Mouse (Mus musculus): ENCODE measurements around the gene Utp11. TPM values are rescaled to one million over a fixed set of nuclear protein-coding genes. Genes with fewer than 3 reads are reported as not detected.

Gene Utp11
- polyA plus RNA-seq, 1 experiment from 2014 or later, result 37.4 TPM

DNA sequence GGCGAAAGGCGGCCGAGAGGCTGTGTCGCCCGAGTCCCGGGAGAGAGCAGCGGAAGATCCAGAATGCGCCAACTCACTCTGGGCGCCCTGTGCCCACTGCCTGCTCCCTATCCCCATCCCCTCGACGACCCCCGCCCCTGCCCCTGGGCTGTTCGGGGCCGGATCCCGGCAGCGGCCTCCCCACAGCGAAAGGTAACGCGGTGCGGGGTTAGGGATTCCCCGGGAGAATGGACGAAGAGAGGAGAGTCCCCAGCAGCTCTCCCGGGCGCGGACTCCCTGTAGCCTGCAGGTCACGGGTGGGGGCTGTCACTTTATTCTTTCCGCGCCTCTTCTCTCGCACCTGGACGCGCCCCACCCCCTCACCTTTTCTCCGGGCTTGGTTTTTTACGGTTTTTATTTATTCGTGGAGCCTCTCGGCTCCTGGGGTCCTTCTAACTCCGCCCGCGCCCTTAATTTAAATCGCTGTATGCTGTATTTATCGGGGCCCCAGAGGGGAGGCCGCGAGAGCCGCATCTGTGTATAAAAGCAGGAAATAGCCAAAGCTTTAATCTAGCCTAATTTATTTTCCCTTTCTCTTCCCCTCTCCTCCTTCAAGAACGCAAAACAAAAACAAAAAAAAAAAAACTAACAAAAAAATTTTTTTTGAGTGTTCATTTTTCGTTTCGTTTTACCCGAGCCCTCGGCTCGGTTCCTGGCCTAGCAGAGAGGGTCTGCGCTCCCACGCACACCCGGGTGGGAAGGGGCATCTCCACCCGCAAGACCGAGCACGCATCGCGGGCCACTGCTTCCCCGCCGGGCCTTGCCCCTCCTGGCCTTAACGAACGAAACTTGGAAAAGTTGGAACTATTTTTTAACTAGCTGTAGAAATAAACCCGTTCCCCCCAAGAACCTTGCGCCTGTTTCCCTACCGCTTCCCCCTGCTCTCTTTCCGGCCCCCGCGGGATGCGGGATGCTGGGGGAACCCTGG lies 33.9 kb downstream of the Utp11 start:
- TF ChIP-seq EP300 (IDR thresholded peaks at IDR 0.05) (no peak), CTCF (IDR thresholded peaks at IDR 0.05) (no peak)
- Histone ChIP-seq H3K27ac (ENCODE audit: low read length) (no peak overlapping the region), H3K36me3 (ENCODE audit: insufficient read depth, low read length) (no peaks in the 10 kb centered on the region), H3K4me2 (replicated peaks; ENCODE audit: low read depth, low read length) (peak overlapping the region; percentile 14; the same call in 1 of the 2 replicates), H3K27me3 (replicated peaks; ENCODE audit: insufficient read depth, low read length) (peaks cover 86% of the 10 kb centered on the region), H3K4me1 (ENCODE audit: insufficient read depth, low read depth, low read length) (peaks cover 4% of the 10 kb centered on the region; the same call in 1 of the 2 replicates), H3K9me3 (ENCODE audit: low read length) (no peaks in the 10 kb centered on the region), H3K4me3 (ENCODE audit: low read depth, low read length) (peak overlapping the region; percentile 16; the same call in 1 of the 2 replicates), H3K9ac (replicated peaks; ENCODE audit: low read depth) (no peak overlapping the region)
- DNase-seq (ENCODE audit: low spot score), result no peak
- no peak for ATAC-seq
- WGBS, result 3% methylated on average over 66 of the region's 68 CpGs

- H3K4me3 ChIP-seq (ENCODE audit: low read depth, low read length), result peak overlapping the region; percentile 59; the same call in 1 of the 2 replicates
- H3K36me3 ChIP-seq (ENCODE audit: insufficient read depth, low read length), result no peaks in the 10 kb centered on the region
- TF ChIP-seq EP300 (IDR thresholded peaks at IDR 0.05) (no peak), CTCF (IDR thresholded peaks at IDR 0.05) (no peak)
- H3K4me2 ChIP-seq (replicated peaks; ENCODE audit: low read depth, low read length), result peak overlapping the region; percentile 96; the same call in 1 of the 2 replicates
- WGBS, result 2% methylated on average over 34 of the region's 39 CpGs
- no peak overlapping the region for H3K27ac ChIP-seq (ENCODE audit: low read length)
- H3K4me1 ChIP-seq (ENCODE audit: insufficient read depth, low read depth, low read length), result peaks cover 4% of the 10 kb centered on the region; the same call in 1 of the 2 replicates
- H3K9ac ChIP-seq (replicated peaks; ENCODE audit: low read depth), result no peak overlapping the region
- no peaks in the 10 kb centered on the region for H3K9me3 ChIP-seq (ENCODE audit: low read length)
- H3K27me3 ChIP-seq (replicated peaks; ENCODE audit: insufficient read depth, low read length), result peaks cover 85% of the 10 kb centered on the region
- DNase-seq (ENCODE audit: low spot score) (no peak), ATAC-seq (no peak)
Observed at GRCm38 (mm10) chr4:124658412-124658851, 35.0 kb downstream of the Utp11 start.

DNA sequence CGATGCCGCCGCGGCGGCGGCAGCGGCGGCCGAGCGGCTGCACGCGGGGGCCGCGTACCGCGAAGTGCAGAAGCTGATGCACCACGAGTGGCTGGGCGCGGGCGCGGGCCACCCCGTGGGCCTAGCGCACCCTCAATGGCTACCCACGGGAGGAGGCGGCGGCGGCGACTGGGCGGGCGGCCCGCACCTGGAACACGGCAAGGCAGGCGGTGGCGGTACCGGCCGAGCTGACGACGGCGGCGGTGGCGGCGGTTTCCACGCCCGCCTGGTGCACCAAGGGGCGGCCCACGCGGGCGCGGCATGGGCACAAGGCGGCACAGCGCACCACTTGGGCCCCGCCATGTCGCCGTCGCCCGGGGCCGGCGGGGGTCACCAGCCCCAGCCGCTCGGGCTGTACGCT lies 35.6 kb downstream of the Utp11 start:
- no peaks in the 10 kb centered on the region for H3K9me3 ChIP-seq (ENCODE audit: low read length)
- H3K27ac ChIP-seq (ENCODE audit: low read length), result no peak overlapping the region
- no peak for DNase-seq (ENCODE audit: low spot score)
- no peaks in the 10 kb centered on the region for H3K36me3 ChIP-seq (ENCODE audit: insufficient read depth, low read length)
- TF ChIP-seq EP300 (IDR thresholded peaks at IDR 0.05) (no peak), CTCF (IDR thresholded peaks at IDR 0.05) (no peak)
- 0% methylated on average over 20 of the region's 61 CpGs for WGBS
- H3K4me1 ChIP-seq (ENCODE audit: insufficient read depth, low read depth, low read length), result peaks cover 4% of the 10 kb centered on the region; the same call in 1 of the 2 replicates
- H3K9ac ChIP-seq (replicated peaks; ENCODE audit: low read depth), result no peak overlapping the region
- peak overlapping the region; percentile 59 for H3K4me3 ChIP-seq (ENCODE audit: low read depth, low read length)
- H3K27me3 ChIP-seq (replicated peaks; ENCODE audit: insufficient read depth, low read length), result peaks cover 79% of the 10 kb centered on the region
- 0 out of 2 replicates have a peak, but pooled peaks have one; percentile 1 for ATAC-seq
- H3K4me2 ChIP-seq (replicated peaks; ENCODE audit: low read depth, low read length), result peak overlapping the region; percentile 96

DNA sequence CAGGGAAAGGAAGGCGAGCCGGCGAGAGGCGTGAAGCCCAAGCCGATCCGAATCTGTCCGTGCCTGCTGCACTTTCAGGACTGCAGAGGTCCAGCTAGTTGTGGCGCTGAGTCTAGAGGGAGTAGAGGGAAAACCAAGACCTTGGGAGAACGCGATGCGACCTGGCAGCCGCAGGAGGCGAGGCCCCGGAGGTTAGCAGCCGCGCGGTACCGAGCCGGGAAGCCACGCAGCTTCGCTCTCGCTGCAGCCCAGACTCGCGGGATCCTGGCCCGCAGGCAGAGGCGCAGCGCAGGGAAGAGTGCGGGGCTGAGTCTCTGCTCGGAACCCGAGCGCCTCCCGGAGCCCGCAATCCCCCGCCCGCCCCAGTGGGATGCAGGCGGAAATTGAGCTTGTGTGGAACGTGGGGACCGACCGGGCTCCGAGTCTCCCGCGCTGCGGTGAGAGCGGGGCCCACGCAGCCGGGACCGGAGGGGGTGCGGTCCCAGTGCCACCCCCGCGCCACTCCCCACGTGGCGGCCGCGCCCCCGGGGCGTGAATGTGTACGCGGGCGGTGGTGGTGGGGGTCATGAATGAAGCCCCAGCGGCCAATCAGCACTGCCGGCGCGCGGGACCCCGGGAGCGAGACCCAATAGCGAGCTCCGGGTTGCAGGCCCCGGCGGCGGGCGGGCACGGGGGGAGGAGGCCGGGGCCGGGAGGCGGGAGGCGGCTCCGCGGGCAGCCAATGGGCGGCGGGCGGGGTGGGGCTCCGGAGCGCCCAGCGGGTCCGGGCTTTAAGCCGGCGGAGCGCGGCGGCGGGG lies 36.3 kb downstream of the Utp11 start:
- no peaks in the 10 kb centered on the region for H3K9me3 ChIP-seq (ENCODE audit: low read length)
- no peaks in the 10 kb centered on the region for H3K36me3 ChIP-seq (ENCODE audit: insufficient read depth, low read length)
- H3K4me1 ChIP-seq (ENCODE audit: insufficient read depth, low read depth, low read length), result peaks cover 4% of the 10 kb centered on the region; the same call in 1 of the 2 replicates
- DNase-seq (ENCODE audit: low spot score) (peak; percentile 70), ATAC-seq (peak; percentile 93)
- TF ChIP-seq EP300 (IDR thresholded peaks at IDR 0.05) (no peak), CTCF (IDR thresholded peaks at IDR 0.05) (no peak)
- under 1% methylated on average over 35 of the region's 92 CpGs for WGBS
- H3K4me2 ChIP-seq (replicated peaks; ENCODE audit: low read depth, low read length), result peak overlapping the region; percentile 96
- peaks cover 74% of the 10 kb centered on the region for H3K27me3 ChIP-seq (replicated peaks; ENCODE audit: insufficient read depth, low read length)
- peak overlapping the region; percentile 59 for H3K4me3 ChIP-seq (ENCODE audit: low read depth, low read length)
- no peak overlapping the region for H3K27ac ChIP-seq (ENCODE audit: low read length)
- no peak overlapping the region for H3K9ac ChIP-seq (replicated peaks; ENCODE audit: low read depth)

- no peaks in the 10 kb centered on the region for H3K36me3 ChIP-seq (ENCODE audit: insufficient read depth, low read length)
- DNase-seq (ENCODE audit: low spot score), result no peak
- peaks cover 4% of the 10 kb centered on the region; the same call in 1 of the 2 replicates for H3K4me1 ChIP-seq (ENCODE audit: insufficient read depth, low read depth, low read length)
- no peak within 1 kb of the TSS for H3K9ac ChIP-seq (replicated peaks; ENCODE audit: low read depth)
- no peak for ATAC-seq
- no peaks in the 10 kb centered on the region for H3K9me3 ChIP-seq (ENCODE audit: low read length)
- H3K27me3 ChIP-seq (replicated peaks; ENCODE audit: insufficient read depth, low read length), result peaks cover 68% of the 10 kb centered on the region
- WGBS, result 2% methylated on average over 15 of the region's 15 CpGs
- no peak for TF ChIP-seq EP300 (IDR thresholded peaks at IDR 0.05)
- peak; percentile 22; the same call in 1 of the 2 replicates for TF ChIP-seq CTCF (IDR thresholded peaks at IDR 0.05)
- H3K4me3 ChIP-seq (ENCODE audit: low read depth, low read length), result peak within 1 kb of the TSS; percentile 59
- peak within 1 kb of the TSS; percentile 96 for H3K4me2 ChIP-seq (replicated peaks; ENCODE audit: low read depth, low read length)
- no peak within 1 kb of the TSS for H3K27ac ChIP-seq (ENCODE audit: low read length)
Observed at GRCm38 (mm10) chr4:124656518-124656853, 36.9 kb downstream of the Utp11 start, which contains the start of gene Pou3f1. Pou3f1 (plus strand) TSS chr4:124656807.

DNA sequence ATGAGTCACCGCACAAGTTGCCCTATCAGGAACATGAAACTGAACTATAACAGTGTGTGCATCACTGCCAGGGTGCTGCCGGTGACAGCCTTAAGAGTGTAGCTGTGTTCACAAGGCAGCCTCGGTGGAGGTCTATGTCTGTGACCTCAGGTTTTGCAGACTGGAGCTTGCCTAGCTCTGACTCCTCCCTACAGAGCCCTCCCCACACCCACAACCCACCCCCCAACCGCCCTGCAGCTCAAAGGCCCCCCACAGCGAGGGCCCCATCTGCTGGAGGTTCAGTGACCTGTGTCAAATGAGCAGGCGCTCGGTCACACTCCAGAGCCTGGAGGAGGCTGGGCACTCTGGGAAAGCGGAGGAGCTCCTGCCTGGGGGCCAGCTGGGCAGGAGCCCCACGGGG lies 40.5 kb downstream of the Utp11 start:
- H3K4me2 ChIP-seq (replicated peaks; ENCODE audit: low read depth, low read length), result no peak overlapping the region
- H3K9me3 ChIP-seq (ENCODE audit: low read length), result no peaks in the 10 kb centered on the region
- no peaks in the 10 kb centered on the region for H3K36me3 ChIP-seq (ENCODE audit: insufficient read depth, low read length)
- 4% methylated on average over 9 of the region's 9 CpGs for WGBS
- no peak for TF ChIP-seq CTCF (IDR thresholded peaks at IDR 0.05)
- no peak for TF ChIP-seq EP300 (IDR thresholded peaks at IDR 0.05)
- H3K4me3 ChIP-seq (ENCODE audit: low read depth, low read length), result no peak overlapping the region
- ATAC-seq, result no peak
- no peak overlapping the region for H3K9ac ChIP-seq (replicated peaks; ENCODE audit: low read depth)
- no peak overlapping the region for H3K27ac ChIP-seq (ENCODE audit: low read length)
- DNase-seq (ENCODE audit: low spot score), result no peak
- H3K27me3 ChIP-seq (replicated peaks; ENCODE audit: insufficient read depth, low read length), result peaks cover 33% of the 10 kb centered on the region
- no peaks in the 10 kb centered on the region for H3K4me1 ChIP-seq (ENCODE audit: insufficient read depth, low read depth, low read length)
